Mouse (Mus musculus) liver, embryonic 12.5 days (tissue): ENCODE results near the gene Jak2. TPM values are rescaled to one million over a fixed set of nuclear protein-coding genes. Genes with fewer than 3 reads are reported as not detected.

ENCODE experiments used
- ATAC-seq: fragments of 200-750 bp; cut with Nextera tagmentation; 2 replicates; pipeline ENCODE4 v1.8.0; 2017; ENCODE audit warnings: moderate number of reproducible peaks, mild to moderate bottlenecking, moderate library complexity
- H3K27ac ChIP-seq: fragments of 300-500 bp; sonication (generic); 2 replicates; pipeline ENCODE4 v1.5.1; 2016; ENCODE audit warnings: mild to moderate bottlenecking
- H3K27me3 ChIP-seq: fragments of 300-500 bp; sonication (generic); replicated peaks from 2 replicates; pipeline ENCODE4 v1.6.1; 2016; ENCODE audit warnings: mild to moderate bottlenecking, moderate library complexity
- H3K36me3 ChIP-seq: fragments of 300-500 bp; sonication (generic); 2 replicates; pipeline ENCODE4 v1.6.1; 2016; ENCODE audit warnings: mild to moderate bottlenecking, moderate library complexity
- H3K4me1 ChIP-seq: fragments of 300-500 bp; sonication (generic); 2 replicates; pipeline ENCODE4 v1.6.1; 2016
- H3K4me2 ChIP-seq: fragments of 300-500 bp; sonication (generic); 2 replicates; pipeline ENCODE4 v1.6.1; 2016; ENCODE audit warnings: mild to moderate bottlenecking, moderate library complexity
- H3K4me3 ChIP-seq: fragments of 300-500 bp; sonication (generic); 2 replicates; pipeline ENCODE4 v1.5.1; 2016; ENCODE audit warnings: mild to moderate bottlenecking, moderate library complexity
- H3K9ac ChIP-seq: fragments of 300-500 bp; sonication (generic); 2 replicates; pipeline ENCODE4 v1.6.1; 2016; ENCODE audit warnings: mild to moderate bottlenecking, moderate library complexity
- H3K9me3 ChIP-seq: fragments of 300-500 bp; sonication (generic); replicated peaks from 2 replicates; pipeline ENCODE4 v1.6.1; 2016; ENCODE audit warnings: mild to moderate bottlenecking, moderate library complexity
- WGBS: fragments of 180-500 bp; shearing (Covaris S2); methylation state at CpG from one replicate; pipeline ENCODE4 v1.1.7; 2016; ENCODE audit not compliant: insufficient replicate concordance; 5-methylcytosine and 5-hydroxymethylcytosine counted together
- polyA plus RNA-seq: library from polyadenylated mRNA; unstranded; fragments of >200 nt; fragmentation: Nextera tagmentation; extraction: Ambion mirVana; gene quantifications from 2 replicates; pipeline ENCODE4 v1.2.1, GENCODE M21; 2016

Gene Jak2
- polyA plus RNA-seq, 1 experiment from 2014 or later, result 21.1 TPM

DNA sequence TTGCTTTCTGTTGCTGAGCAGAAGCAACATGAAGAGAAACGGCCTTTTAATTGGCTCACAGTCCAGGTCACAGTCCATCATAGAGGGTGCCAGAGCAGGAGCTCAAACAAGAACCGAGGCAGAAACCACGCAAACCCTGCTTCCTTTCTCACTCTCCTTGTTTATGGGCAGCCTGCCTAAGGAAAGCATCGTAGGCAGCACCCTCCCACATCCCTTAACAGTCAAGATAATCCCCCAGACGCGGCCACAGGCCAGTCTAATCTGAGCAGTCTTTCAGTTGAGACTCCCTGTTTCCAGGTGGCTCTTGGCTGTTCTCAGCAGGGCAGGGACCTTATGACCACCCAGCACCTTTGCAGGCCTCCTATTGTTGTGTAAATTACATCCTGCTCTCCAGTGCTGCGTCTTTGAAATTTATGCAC, 33.8 kb downstream of the Jak2 start:
- no peak for ATAC-seq
- WGBS, result 60% methylated on average over 7 of the region's 7 CpGs
- no peaks in the 10 kb centered on the region for H3K4me1 ChIP-seq
- no peak overlapping the region for H3K27ac ChIP-seq
- no peaks in the 10 kb centered on the region for H3K27me3 ChIP-seq
- H3K4me3 ChIP-seq, result no peak overlapping the region
- no peak overlapping the region for H3K9ac ChIP-seq
- H3K9me3 ChIP-seq, result no peaks in the 10 kb centered on the region
- no peak overlapping the region for H3K4me2 ChIP-seq
- H3K36me3 ChIP-seq, result peaks cover 75% of the 10 kb centered on the region

DNA sequence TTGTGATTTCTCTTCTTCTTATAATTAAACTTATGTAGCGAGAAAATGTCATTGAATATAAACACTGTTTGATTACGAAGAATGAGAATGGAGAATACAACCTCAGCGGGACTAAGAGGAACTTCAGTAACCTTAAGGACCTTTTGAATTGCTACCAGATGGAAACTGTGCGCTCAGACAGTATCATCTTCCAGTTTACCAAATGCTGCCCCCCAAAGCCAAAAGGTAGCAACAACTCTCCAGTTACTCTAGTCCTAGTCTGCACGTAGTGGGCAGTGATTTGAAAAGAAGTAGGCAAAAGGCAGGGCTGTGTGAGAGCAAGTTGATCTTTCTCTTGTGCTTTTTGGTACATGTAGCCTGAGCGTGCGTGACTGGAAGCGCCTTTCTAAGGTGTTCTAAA, 36.2 kb downstream of the Jak2 start:
- Histone ChIP-seq H3K27me3 (no peaks in the 10 kb centered on the region), H3K4me3 (no peak overlapping the region), H3K9ac (no peak overlapping the region), H3K27ac (no peak overlapping the region), H3K9me3 (no peaks in the 10 kb centered on the region), H3K4me2 (no peak overlapping the region), H3K36me3 (peaks cover 81% of the 10 kb centered on the region), H3K4me1 (no peaks in the 10 kb centered on the region)
- ATAC-seq, result no peak
- 83% methylated on average over 8 of the region's 8 CpGs for WGBS

DNA sequence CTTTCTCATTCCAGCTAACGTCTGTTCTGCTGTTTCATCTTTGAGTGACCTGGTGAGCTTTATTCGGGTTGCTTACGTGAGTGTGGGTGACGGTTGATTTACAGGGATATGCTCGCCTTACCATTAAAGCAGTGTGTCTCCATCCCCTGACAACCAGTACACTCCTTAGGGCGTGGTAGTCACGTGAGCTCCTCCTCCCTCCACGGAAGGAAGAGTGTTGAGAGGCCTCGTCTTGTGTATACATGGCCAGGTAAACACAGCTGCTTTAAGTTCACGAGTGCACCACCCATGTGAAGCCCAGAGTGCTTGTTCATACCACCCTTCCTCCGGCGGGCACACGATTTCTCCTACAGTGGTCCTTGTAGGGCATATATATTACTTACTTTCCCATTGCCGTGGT, 39.9 kb downstream of the Jak2 start:
- Histone ChIP-seq H3K27me3 (no peaks in the 10 kb centered on the region), H3K4me3 (no peak overlapping the region), H3K4me1 (no peaks in the 10 kb centered on the region), H3K9ac (no peak overlapping the region), H3K4me2 (no peak overlapping the region), H3K36me3 (peaks cover 82% of the 10 kb centered on the region), H3K27ac (no peak overlapping the region), H3K9me3 (no peaks in the 10 kb centered on the region)
- ATAC-seq, result no peak
- WGBS, result 80% methylated on average over 14 of the region's 14 CpGs

DNA sequence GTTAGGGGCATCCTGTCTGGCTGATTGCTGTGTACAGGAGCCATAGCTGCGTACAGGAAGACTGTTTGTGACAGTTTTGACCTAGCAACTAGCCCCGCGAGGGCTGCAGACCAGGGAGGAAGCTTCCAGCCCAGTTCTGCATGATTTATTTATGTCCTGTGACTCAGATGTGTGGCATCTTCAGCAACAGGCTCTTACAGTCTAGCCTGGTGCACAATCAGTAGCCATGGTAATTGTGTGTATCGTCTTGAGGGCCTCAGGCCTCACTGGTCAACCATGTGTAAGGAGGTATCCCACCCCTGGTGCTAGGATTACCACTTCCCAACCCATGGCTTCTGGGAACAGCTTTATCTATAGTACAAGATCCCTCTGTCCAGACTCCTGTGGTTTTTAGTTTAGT, 40.9 kb downstream of the Jak2 start:
- Histone ChIP-seq H3K4me2 (no peak overlapping the region), H3K9me3 (no peaks in the 10 kb centered on the region), H3K4me1 (no peaks in the 10 kb centered on the region), H3K9ac (no peak overlapping the region), H3K4me3 (no peak overlapping the region), H3K36me3 (peaks cover 85% of the 10 kb centered on the region), H3K27ac (no peak overlapping the region), H3K27me3 (no peaks in the 10 kb centered on the region)
- ATAC-seq, result no peak
- 81% methylated on average over 4 of the region's 4 CpGs for WGBS

- H3K9me3 ChIP-seq, result no peaks in the 10 kb centered on the region
- no peak for ATAC-seq
- H3K4me2 ChIP-seq, result no peak overlapping the region
- 71% methylated on average over 2 of the region's 2 CpGs for WGBS
- no peaks in the 10 kb centered on the region for H3K4me1 ChIP-seq
- H3K4me3 ChIP-seq, result no peak overlapping the region
- peaks cover 91% of the 10 kb centered on the region for H3K36me3 ChIP-seq
- no peak overlapping the region for H3K9ac ChIP-seq
- H3K27ac ChIP-seq, result no peak overlapping the region
- H3K27me3 ChIP-seq, result no peaks in the 10 kb centered on the region
Observed at GRCm38 (mm10) chr19:29294756-29295155, 43.1 kb downstream of the Jak2 start.

DNA sequence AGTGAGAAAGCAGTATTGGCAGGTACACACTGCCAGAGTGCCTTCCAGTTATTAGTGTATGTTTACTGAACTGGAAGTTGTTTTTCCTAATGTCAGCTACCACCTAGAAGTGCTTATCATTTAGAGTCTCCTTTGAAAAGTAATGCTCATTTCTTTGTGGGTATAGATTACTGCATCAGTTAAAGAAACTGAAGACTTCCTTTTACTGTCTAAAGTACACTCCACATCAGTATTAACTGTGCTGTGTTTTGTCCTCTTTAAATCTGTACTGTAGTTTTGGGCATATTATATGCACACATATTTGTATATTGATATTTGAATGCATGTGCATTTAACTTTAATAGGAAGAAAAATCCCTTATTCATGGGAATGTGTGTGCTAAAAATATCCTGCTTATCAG, 44.5 kb downstream of the Jak2 start:
- no peak overlapping the region for H3K4me3 ChIP-seq
- no peak overlapping the region for H3K4me2 ChIP-seq
- H3K27me3 ChIP-seq, result no peaks in the 10 kb centered on the region
- ATAC-seq, result no peak
- peaks cover 93% of the 10 kb centered on the region for H3K36me3 ChIP-seq
- H3K9me3 ChIP-seq, result no peaks in the 10 kb centered on the region
- H3K27ac ChIP-seq, result no peak overlapping the region
- no peaks in the 10 kb centered on the region for H3K4me1 ChIP-seq
- H3K9ac ChIP-seq, result no peak overlapping the region

- Histone ChIP-seq H3K4me1 (no peaks in the 10 kb centered on the region), H3K36me3 (peaks cover 90% of the 10 kb centered on the region), H3K9me3 (no peaks in the 10 kb centered on the region), H3K4me2 (no peak overlapping the region), H3K27ac (no peak overlapping the region), H3K9ac (no peak overlapping the region), H3K27me3 (no peaks in the 10 kb centered on the region), H3K4me3 (no peak overlapping the region)
- no peak for ATAC-seq
- WGBS, result 95% methylated on average over 1 of the region's 1 CpGs
Observed at GRCm38 (mm10) chr19:29297366-29297765, 45.7 kb downstream of the Jak2 start.

GRCm38 (mm10) chr19:29300919-29301318, 49.3 kb downstream of the Jak2 start:
- H3K4me1 ChIP-seq, result no peaks in the 10 kb centered on the region
- 89% methylated on average over 13 of the region's 13 CpGs for WGBS
- no peak overlapping the region for H3K27ac ChIP-seq
- ATAC-seq, result no peak
- no peak overlapping the region for H3K4me2 ChIP-seq
- no peak overlapping the region for H3K9ac ChIP-seq
- no peak overlapping the region for H3K4me3 ChIP-seq
- peaks cover 88% of the 10 kb centered on the region for H3K36me3 ChIP-seq
- H3K27me3 ChIP-seq, result no peaks in the 10 kb centered on the region
- H3K9me3 ChIP-seq, result no peaks in the 10 kb centered on the region

DNA sequence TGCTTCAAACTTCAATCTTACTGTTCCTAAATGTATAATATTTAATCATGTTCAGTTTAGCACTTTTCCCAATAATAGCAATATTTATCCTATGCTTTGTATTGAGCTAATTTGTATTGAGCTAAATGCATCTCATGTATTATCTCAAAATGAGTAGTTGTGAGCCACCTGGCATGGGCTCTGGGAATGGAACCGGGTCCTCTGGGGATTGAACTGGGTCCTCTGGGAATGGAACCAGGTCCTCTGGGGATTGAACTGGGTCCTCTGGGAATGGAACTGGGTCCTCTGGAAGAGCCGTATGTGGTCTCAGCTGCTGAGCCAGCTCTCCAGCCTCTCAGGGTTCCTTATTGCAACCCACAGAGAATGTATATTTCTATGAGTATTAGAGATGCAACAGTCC, 50.5 kb downstream of the Jak2 start:
- Histone ChIP-seq H3K4me2 (no peak overlapping the region), H3K4me1 (no peaks in the 10 kb centered on the region), H3K9me3 (no peaks in the 10 kb centered on the region), H3K27me3 (no peaks in the 10 kb centered on the region), H3K27ac (no peak overlapping the region), H3K36me3 (peaks cover 88% of the 10 kb centered on the region), H3K4me3 (no peak overlapping the region), H3K9ac (no peak overlapping the region)
- WGBS, result 85% methylated on average over 2 of the region's 2 CpGs
- no peak for ATAC-seq

GRCm38 (mm10) chr19:29308832-29309231, 57.2 kb downstream of the Jak2 start:
- H3K27me3 ChIP-seq, result no peaks in the 10 kb centered on the region
- H3K4me3 ChIP-seq, result no peak overlapping the region
- ATAC-seq, result no peak
- H3K9ac ChIP-seq, result no peak overlapping the region
- no peaks in the 10 kb centered on the region for H3K9me3 ChIP-seq
- H3K36me3 ChIP-seq, result peaks cover 83% of the 10 kb centered on the region
- H3K27ac ChIP-seq, result no peak overlapping the region
- H3K4me2 ChIP-seq, result no peak overlapping the region
- H3K4me1 ChIP-seq, result no peaks in the 10 kb centered on the region

GRCm38 (mm10) chr19:29311791-29312190, 60.2 kb downstream of the Jak2 start:
- Histone ChIP-seq H3K4me1 (no peaks in the 10 kb centered on the region), H3K9me3 (0 out of 2 replicates have a peak, but pooled peaks cover 5% of the 10 kb centered on the region), H3K9ac (no peak overlapping the region), H3K36me3 (peaks cover 80% of the 10 kb centered on the region), H3K27me3 (no peaks in the 10 kb centered on the region), H3K27ac (no peak overlapping the region), H3K4me2 (no peak overlapping the region), H3K4me3 (no peak overlapping the region)
- ATAC-seq, result no peak
- 92% methylated on average over 8 of the region's 8 CpGs for WGBS

GRCm38 (mm10) chr19:29312661-29313060, 61.0 kb downstream of the Jak2 start:
- no peak overlapping the region for H3K4me3 ChIP-seq
- no peaks in the 10 kb centered on the region for H3K27me3 ChIP-seq
- H3K27ac ChIP-seq, result no peak overlapping the region
- H3K9ac ChIP-seq, result no peak overlapping the region
- H3K4me2 ChIP-seq, result no peak overlapping the region
- H3K36me3 ChIP-seq, result peaks cover 71% of the 10 kb centered on the region
- 82% methylated on average over 7 of the region's 7 CpGs for WGBS
- no peak for ATAC-seq
- H3K9me3 ChIP-seq, result 0 out of 2 replicates have a peak, but pooled peaks cover 5% of the 10 kb centered on the region
- no peaks in the 10 kb centered on the region for H3K4me1 ChIP-seq

DNA sequence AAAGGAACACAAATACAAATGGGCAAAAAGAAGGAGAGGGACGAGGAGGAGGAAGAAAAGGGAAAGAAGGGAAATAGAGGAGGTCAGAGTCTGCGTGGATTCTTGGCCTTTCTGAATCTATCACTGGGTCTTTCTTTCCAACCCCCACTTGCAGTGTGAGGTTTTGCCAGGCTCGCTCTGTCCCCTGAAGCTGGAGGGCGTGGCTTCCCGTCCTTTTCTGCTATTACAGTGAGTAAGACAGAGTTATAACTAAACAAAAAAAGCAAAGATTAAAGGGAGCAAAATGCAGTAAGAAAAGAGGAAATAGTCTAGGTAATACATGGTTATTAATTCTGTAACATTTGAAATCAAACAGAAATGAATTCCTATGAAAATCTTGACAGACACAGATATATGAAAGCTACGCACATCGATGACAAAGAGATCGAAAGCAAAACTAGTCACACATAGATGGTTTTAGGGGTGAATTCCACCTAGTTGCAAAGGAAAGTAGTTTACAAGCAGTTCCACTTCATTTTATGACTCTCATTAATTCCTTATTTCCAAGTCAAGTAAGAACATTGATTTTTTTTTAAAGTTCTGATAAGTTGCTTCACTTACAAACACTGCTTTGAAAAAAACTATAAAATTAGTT, 71.9 kb downstream of the Jak2 start:
- WGBS, result 57% methylated on average over 8 of the region's 8 CpGs
- H3K36me3 ChIP-seq, result no peaks in the 10 kb centered on the region
- H3K4me1 ChIP-seq, result peaks cover 19% of the 10 kb centered on the region
- no peaks in the 10 kb centered on the region for H3K9me3 ChIP-seq
- ATAC-seq, result no peak
- no peak overlapping the region for H3K4me3 ChIP-seq
- no peak overlapping the region for H3K9ac ChIP-seq
- H3K27ac ChIP-seq, result no peak overlapping the region
- peaks cover 9% of the 10 kb centered on the region for H3K27me3 ChIP-seq
- no peak overlapping the region for H3K4me2 ChIP-seq
